In the genomic region with DNA sequence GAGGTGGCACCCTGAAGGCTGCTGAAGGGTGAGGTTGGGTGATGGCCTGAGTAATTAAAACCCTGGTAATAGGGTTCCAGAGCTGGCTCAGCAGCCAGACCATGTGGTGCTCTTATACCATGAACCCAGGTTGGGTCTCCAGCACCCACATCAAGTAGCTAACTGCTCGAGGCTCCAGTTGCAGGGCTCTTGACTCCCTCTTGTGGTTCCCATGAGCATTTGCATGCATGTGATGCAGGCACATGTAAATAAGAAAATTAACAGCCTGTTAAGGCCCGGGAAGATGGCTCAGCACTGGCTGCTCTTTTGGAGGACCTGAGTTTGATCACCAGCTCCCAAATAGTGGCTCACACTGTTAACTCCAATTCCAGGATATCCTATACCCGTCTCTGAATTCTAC, we compare ENCODE assay signal across 10 mouse cellular contexts. TPM values are rescaled to one million over a fixed set of nuclear protein-coding genes. Genes with fewer than 3 reads are reported as not detected.
DNase-seq lines count a peak whose midpoint lies in the region; ATAC-seq and TF ChIP-seq lines count a peak whose summit lies in the region.
"Had no signal": no experiment of that assay in that cellular context is flagged by ENCODE, and none has a peak within 500 bp of the region (broad histone marks: within the 10 kb centered on the region; RNA-seq: fewer than 3 reads in every experiment).

No protein-coding gene starts in this region.

- no peak overlapping the region for H3K4me3 ChIP-seq in layer of hippocampus, adult 2 months
- no peak overlapping the region for H3K4me3 ChIP-seq in thymus, adult 2 months (ENCODE audit: control insufficient read depth, insufficient read depth, low read length)
- no peak overlapping the region for H3K4me3 ChIP-seq in stomach, postnatal 0 days (ENCODE audit: low read depth, low read length)

- no peak overlapping the region for H3K4me2 ChIP-seq in stomach, postnatal 0 days (replicated peaks; ENCODE audit: low read depth)

- no peak overlapping the region for H3K27ac ChIP-seq in layer of hippocampus, adult 2 months
- no peak overlapping the region for H3K27ac ChIP-seq in thymus, adult 2 months (ENCODE audit: control insufficient read depth, insufficient read depth, low read length)
- H3K27ac ChIP-seq in stomach, postnatal 0 days (replicated peaks), result no peak overlapping the region

- peak; percentile 72 for TF ChIP-seq CTCF in layer of hippocampus, adult 2 months (conservative IDR thresholded peaks at IDR 0.05)
- peak; percentile 49; the same call in 1 of the 2 replicates for TF ChIP-seq CTCF in thymus, adult 2 months (IDR thresholded peaks at IDR 0.05; ENCODE audit: borderline replicate concordance, control insufficient read depth, extremely low read depth, insufficient read depth, low read length, poor library complexity)
- peak; percentile 66 for TF ChIP-seq CTCF in stomach, postnatal 0 days (IDR thresholded peaks at IDR 0.05; ENCODE audit: low read depth)

- peaks cover 22% of the 10 kb centered on the region for H3K4me1 ChIP-seq in thymus, adult 2 months (replicated peaks; ENCODE audit: control insufficient read depth, insufficient read depth, low read length)
- H3K4me1 ChIP-seq in stomach, postnatal 0 days (replicated peaks; ENCODE audit: control insufficient read depth, insufficient read depth), result no peaks in the 10 kb centered on the region

- WGBS in thymus, adult 2 months, result 77% methylated on average over 3 of the region's 3 CpGs
- 69% methylated on average over 3 of the region's 3 CpGs for WGBS in stomach, postnatal 0 days

- no peaks in the 10 kb centered on the region for H3K36me3 ChIP-seq in thymus, adult 2 months (ENCODE audit: control insufficient read depth, insufficient read depth, low read length)
- 0 out of 2 replicates have a peak, but pooled peaks cover 6% of the 10 kb centered on the region for H3K36me3 ChIP-seq in stomach, postnatal 0 days (ENCODE audit: control insufficient read depth, insufficient read depth, low read length)

- TF ChIP-seq EP300 in stomach, postnatal 0 days (optimal IDR thresholded peaks at IDR 0.05), result no peak

- H3K9me3 ChIP-seq in stomach, postnatal 0 days (ENCODE audit: control insufficient read depth, low read length), result no peaks in the 10 kb centered on the region

- TF ChIP-seq POLR2A in thymus, adult 2 months (IDR thresholded peaks at IDR 0.05; ENCODE audit: control insufficient read depth, extremely low read depth, insufficient read depth, low read length, poor library complexity), result no peak

- ATAC-seq in stomach, postnatal 0 days (ENCODE audit: low FRiP score, low TSS enrichment), result no peak

- DNase-seq in layer of hippocampus, adult 2 months (ENCODE audit: low spot score in 2 of 2), result no peak
- no peak for DNase-seq in layer of hippocampus, adult 9-11 months
- no peak for DNase-seq in thymus, adult 2 months
- DNase-seq in thymus, postnatal 10 days (ENCODE audit: low spot score in 2 of 2), result no peak
- DNase-seq in NIH3T3 (ENCODE audit: low read depth), result peak; percentile 58
- no peak for DNase-seq in stomach, postnatal 0 days (ENCODE audit: low spot score)
- DNase-seq in layer of hippocampus, postnatal 36 days, result no peak
- no peak for DNase-seq in kidney, postnatal 25 days
- DNase-seq: kidney, adult 11 months; thymus, postnatal 25 days had no signal

- no peaks in the 10 kb centered on the region for H3K27me3 ChIP-seq in thymus, adult 2 months (ENCODE audit: control insufficient read depth, insufficient read depth, low read length)
- H3K27me3 ChIP-seq in stomach, postnatal 0 days (ENCODE audit: control insufficient read depth, insufficient read depth, low read length), result no peaks in the 10 kb centered on the region

- H3K9ac ChIP-seq in stomach, postnatal 0 days (ENCODE audit: low read length), result no peak overlapping the region

RNA-seq across cellular contexts. Expression of a gene that starts 15.1 kb away (rescaled TPM):
- total RNA-seq in layer of hippocampus, adult 2 months (2021), result 10 to 100 TPM; 31.3 to 32.8 TPM
- polyA plus RNA-seq in thymus, adult 2 months (2012; rRNA removed), result 39.9 and 48.4 TPM in 2 replicates
- 2.5 and 2.6 TPM in 2 replicates for polyA plus RNA-seq in stomach, postnatal 0 days (2015; fragmentation: Nextera tagmentation; extraction: Ambion mirVana)
- 10 to 100 TPM; 28.3 to 30.5 TPM for total RNA-seq in layer of hippocampus, postnatal 36 days (2021)

RNA-seq across cellular contexts. Expression of a gene that starts 51.1 kb away (rescaled TPM):
- 10 to 100 TPM; 91.7 to 99.3 TPM for total RNA-seq in layer of hippocampus, adult 2 months (2021)
- polyA plus RNA-seq in thymus, adult 2 months (2012; rRNA removed), result 13.5 and 14.5 TPM in 2 replicates
- 3.4 and 4.1 TPM in 2 replicates for polyA plus RNA-seq in stomach, postnatal 0 days (2015; fragmentation: Nextera tagmentation; extraction: Ambion mirVana)
- total RNA-seq in layer of hippocampus, postnatal 36 days (2021), result 10 to 100 TPM; 88.1 to 89.4 TPM

RNA-seq across cellular contexts. Expression of a gene that starts 52.1 kb away (rescaled TPM):
- total RNA-seq in layer of hippocampus, adult 2 months (2021), result 10 to 100 TPM; 32.0 to 36.8 TPM
- 15.4 and 17.9 TPM in 2 replicates for polyA plus RNA-seq in thymus, adult 2 months (2012; rRNA removed)
- 22.3 and 22.5 TPM in 2 replicates for polyA plus RNA-seq in stomach, postnatal 0 days (2015; fragmentation: Nextera tagmentation; extraction: Ambion mirVana)
- total RNA-seq in layer of hippocampus, postnatal 36 days (2021), result 10 to 100 TPM; 33.3 to 34.4 TPM
